Mouse (Mus musculus) cortical plate, adult 2 months (tissue): ENCODE measurements around the gene Cyp2t4.

Source experiments
- CTCF ChIP-seq: fragments of 200-500 bp; IDR thresholded peaks from 2 replicates; pipeline ENCODE4 v1.5.1; 2011; ENCODE audit warnings: mild to moderate bottlenecking, control low read depth, low read length; ENCODE audit not compliant: insufficient read depth; ENCODE audit errors: extremely low read depth
- POLR2A ChIP-seq: fragments of 200-500 bp; IDR thresholded peaks from 2 replicates; pipeline ENCODE4 v1.6.1; 2011; ENCODE audit warnings: mild to moderate bottlenecking, low read length, control low read depth; ENCODE audit not compliant: insufficient read depth; ENCODE audit errors: extremely low read depth

DNA sequence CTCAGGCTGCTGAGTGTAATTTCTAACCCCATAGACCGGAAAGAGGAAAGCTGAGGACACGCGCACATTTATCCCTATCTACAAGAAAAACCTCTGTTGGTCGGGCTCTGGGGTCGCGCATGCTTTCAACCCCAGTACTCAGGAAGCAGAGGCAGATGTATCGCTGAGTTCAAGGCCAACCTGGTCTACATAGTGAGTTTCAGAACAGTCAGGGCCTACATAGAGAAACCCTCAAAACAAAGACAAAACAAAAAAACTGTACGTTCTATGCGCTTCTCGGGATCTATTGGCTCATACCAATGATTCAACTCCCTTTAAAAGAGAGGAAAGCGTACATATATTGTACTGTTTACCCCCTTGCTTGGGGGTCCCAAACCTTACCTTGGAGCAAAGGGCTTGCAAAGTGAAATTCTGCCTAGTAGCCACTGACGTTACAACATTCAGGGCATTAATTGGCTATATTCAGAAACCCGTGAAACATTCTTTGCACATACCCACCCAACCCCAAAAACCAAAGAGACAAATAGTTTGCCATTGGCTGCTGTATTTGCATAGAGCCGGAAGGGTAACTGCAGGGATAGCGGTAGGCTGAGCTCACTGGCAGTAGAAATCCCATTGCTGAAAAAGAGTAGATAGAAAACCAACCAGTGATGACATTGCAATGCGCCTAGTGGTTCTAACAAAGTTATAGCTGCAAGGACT is 25.9 kb downstream of the Cyp2t4 start:
- TF ChIP-seq POLR2A (no peak), CTCF (no peak)
